Mouse (Mus musculus) liver, embryonic 11.5 days (tissue): ENCODE results near the gene Nav1. TPM values are rescaled to one million over a fixed set of nuclear protein-coding genes. Genes with fewer than 3 reads are reported as not detected.

Experiments
- ATAC-seq: fragments of 200-750 bp; cut with Nextera tagmentation; replicated peaks from 2 replicates; pipeline ENCODE4 v1.8.0; 2017; ENCODE audit warnings: moderate number of reproducible peaks, mild to moderate bottlenecking, moderate TSS enrichment, moderate library complexity; ENCODE audit not compliant: low FRiP score
- DNase-seq: peaks from one replicate; pipeline ENCODE4 v3.0.0-alpha.2; 2017; ENCODE audit warnings: low spot score
- H3K27ac ChIP-seq: fragments of 300-500 bp; sonication (generic); 2 replicates; pipeline ENCODE4 v1.5.1; 2014; ENCODE audit warnings: mild to moderate bottlenecking, low read depth, low read length, control low read depth
- H3K27me3 ChIP-seq: fragments of 300-500 bp; sonication (generic); replicated peaks from 2 replicates; pipeline ENCODE4 v1.6.1; 2014; ENCODE audit warnings: low read length, mixed read lengths; ENCODE audit not compliant: control insufficient read depth, insufficient read depth
- H3K36me3 ChIP-seq: fragments of 300-500 bp; sonication (generic); 2 replicates; pipeline ENCODE4 v1.6.1; 2014; ENCODE audit warnings: mild to moderate bottlenecking, low read length, moderate library complexity, mixed read lengths; ENCODE audit not compliant: control insufficient read depth, insufficient read depth
- H3K4me1 ChIP-seq: fragments of 300-500 bp; sonication (generic); replicated peaks from 2 replicates; pipeline ENCODE4 v1.6.1; 2014; ENCODE audit warnings: low read length, mixed read lengths; ENCODE audit not compliant: control insufficient read depth, insufficient read depth
- H3K4me2 ChIP-seq: fragments of 300-500 bp; sonication (generic); 2 replicates; pipeline ENCODE4 v1.6.1; 2014; ENCODE audit warnings: mild to moderate bottlenecking, control low read depth, moderate library complexity
- H3K4me3 ChIP-seq: fragments of 300-500 bp; sonication (generic); 2 replicates; pipeline ENCODE4 v1.5.1; 2014; ENCODE audit warnings: low read depth, low read length, control low read depth
- H3K9ac ChIP-seq: fragments of 300-500 bp; sonication (generic); 2 replicates; pipeline ENCODE4 v1.6.1; 2014; ENCODE audit warnings: low read depth, low read length, control low read depth
- H3K9me3 ChIP-seq: fragments of 300-500 bp; sonication (generic); 2 replicates; pipeline ENCODE4 v1.6.1; 2016; ENCODE audit warnings: low read length, inconsistent platforms, mixed read lengths; ENCODE audit not compliant: control insufficient read depth
- WGBS: fragments of 180-500 bp; shearing (Covaris S2); extraction: QIAGEN DNeasy Blood & Tissue Kit; methylation state at CpG from one replicate; pipeline ENCODE4 v1.1.7; 2014; 5-methylcytosine and 5-hydroxymethylcytosine counted together
- polyA plus RNA-seq: library from polyadenylated mRNA; unstranded; fragments of >200 nt; fragmentation: Nextera tagmentation; extraction: Ambion mirVana; gene quantifications from 2 replicates; pipeline ENCODE4 v1.2.1, GENCODE M21; 2014

Nav1 gene
- polyA plus RNA-seq, result 8.8 and 8.9 TPM in 2 replicates

DNA sequence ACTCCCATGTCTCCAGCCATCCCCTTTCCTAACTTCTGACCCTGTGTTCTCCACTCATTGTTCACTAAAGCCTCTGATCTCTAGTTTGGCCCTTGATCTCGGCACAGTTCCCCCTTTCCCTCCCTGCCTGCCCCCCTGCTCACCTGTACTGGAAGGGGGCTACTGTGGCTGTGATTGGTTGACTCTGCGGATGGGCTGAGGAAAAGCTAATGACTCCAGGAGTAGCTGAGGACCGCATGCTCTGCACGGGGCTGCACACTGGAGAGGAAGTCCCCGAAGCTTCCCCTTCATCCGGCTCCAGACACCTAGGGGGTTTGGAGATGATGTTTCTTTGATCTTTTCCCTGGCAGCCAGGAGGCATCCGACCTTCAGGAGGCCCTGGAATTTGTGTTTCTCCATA, at the start of gene Nav1:
Gene Nav1, minus strand, starts transcription at position 277 of the 400 bp plus-strand sequence.
- WGBS, result 53% methylated on average over 7 of the region's 7 CpGs
- H3K4me1 ChIP-seq, result no peaks in the 10 kb centered on the region
- no peak within 1 kb of the TSS for H3K27ac ChIP-seq
- H3K9ac ChIP-seq, result no peak within 1 kb of the TSS
- DNase-seq, result no peak
- no peaks in the 10 kb centered on the region for H3K27me3 ChIP-seq
- ATAC-seq, result no peak
- no peaks in the 10 kb centered on the region for H3K9me3 ChIP-seq
- peaks cover 2% of the 10 kb centered on the region; the same call in 1 of the 2 replicates for H3K36me3 ChIP-seq
- H3K4me3 ChIP-seq, result no peak within 1 kb of the TSS
- no peak within 1 kb of the TSS for H3K4me2 ChIP-seq

DNA sequence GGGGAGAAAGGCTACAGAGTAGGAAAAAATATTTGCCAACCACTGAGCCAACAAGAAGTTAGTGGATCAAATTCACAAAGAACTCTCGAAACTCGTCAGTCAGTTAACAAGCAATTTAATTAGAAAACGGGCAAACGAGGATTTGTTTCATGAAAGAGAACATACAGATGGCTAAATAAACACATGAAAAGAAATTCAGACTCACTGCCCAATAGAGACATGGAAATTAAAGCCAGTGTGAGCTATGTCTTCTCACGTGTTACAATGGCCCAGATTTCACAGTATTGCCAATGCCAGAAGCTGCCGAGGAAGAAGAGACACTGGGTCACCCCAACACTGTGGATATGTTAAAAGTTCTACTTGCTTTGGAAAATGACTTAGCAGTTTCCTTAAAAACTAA, 46.8 kb upstream of the Nav1 start:
- Histone ChIP-seq H3K36me3 (no peaks in the 10 kb centered on the region), H3K4me1 (no peaks in the 10 kb centered on the region), H3K27ac (no peak overlapping the region), H3K4me2 (no peak overlapping the region), H3K4me3 (no peak overlapping the region), H3K9me3 (no peaks in the 10 kb centered on the region), H3K27me3 (no peaks in the 10 kb centered on the region), H3K9ac (no peak overlapping the region)
- WGBS, result 84% methylated on average over 6 of the region's 6 CpGs
- DNase-seq (no peak), ATAC-seq (no peak)

DNA sequence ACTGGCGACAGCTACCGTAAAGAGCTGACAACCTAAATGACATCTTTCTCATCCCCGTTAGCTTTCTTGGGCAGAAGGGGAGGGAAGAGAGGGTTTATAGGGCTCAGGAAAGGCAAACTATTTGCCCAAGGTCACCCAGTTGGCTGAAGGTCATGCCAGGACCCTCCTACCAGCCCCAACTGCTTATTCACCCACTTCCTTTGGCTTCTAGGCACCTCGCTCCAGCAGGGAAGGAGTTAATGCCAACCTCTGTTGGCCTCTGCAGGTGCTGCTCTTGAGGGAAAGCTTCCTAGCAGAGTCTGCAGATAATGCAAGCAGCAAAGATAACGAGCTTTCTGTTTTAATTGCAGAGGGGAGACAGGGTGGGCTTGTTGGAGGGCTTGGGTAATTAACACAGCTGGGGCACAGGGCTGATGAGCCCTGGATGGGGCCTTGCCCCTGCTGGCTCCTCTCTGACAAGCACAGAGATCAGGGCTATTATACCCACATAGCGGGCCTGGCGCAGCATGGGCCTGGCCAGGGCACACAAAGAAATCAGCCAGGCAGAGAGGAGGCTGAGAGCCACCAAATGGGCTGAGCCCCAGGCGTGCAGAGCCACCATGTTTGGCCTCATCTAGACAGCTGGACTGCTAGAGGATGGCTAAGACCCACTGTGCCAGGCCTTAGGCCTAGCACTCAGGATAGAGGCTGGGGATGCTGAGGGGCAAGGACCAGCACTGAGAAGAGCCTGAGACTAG, 38.5 kb upstream of the Nav1 start:
- WGBS, result 77% methylated on average over 8 of the region's 8 CpGs
- H3K4me2 ChIP-seq, result no peak overlapping the region
- H3K27me3 ChIP-seq, result no peaks in the 10 kb centered on the region
- DNase-seq (no peak), ATAC-seq (no peak)
- no peak overlapping the region for H3K27ac ChIP-seq
- H3K4me1 ChIP-seq, result no peaks in the 10 kb centered on the region
- no peak overlapping the region for H3K4me3 ChIP-seq
- H3K36me3 ChIP-seq, result no peaks in the 10 kb centered on the region
- H3K9me3 ChIP-seq, result no peaks in the 10 kb centered on the region
- no peak overlapping the region for H3K9ac ChIP-seq

DNA sequence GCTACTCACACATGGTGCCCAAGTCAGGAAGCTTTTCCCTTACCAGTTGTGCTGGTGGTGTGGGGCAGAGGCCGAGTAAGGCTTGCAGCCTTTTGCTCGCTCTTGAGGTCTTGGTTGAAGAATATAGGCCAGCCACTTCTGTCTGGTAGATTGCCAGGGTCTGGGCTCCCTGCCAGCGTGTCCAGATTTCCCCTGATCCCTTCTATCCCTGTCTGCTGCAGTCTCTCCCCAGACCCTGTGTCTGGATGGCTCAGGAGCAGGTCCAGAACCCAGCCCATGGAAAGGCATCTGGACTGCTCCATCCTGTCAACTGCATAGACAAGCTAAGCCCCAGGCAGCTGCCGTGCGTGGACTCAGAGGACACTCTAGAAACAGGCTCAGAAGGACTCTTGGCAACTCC, 37.0 kb upstream of the Nav1 start:
- no peak for ATAC-seq
- no peak for DNase-seq
- H3K27me3 ChIP-seq, result no peaks in the 10 kb centered on the region
- H3K4me3 ChIP-seq, result no peak overlapping the region
- H3K9me3 ChIP-seq, result no peaks in the 10 kb centered on the region
- no peak overlapping the region for H3K27ac ChIP-seq
- no peaks in the 10 kb centered on the region for H3K4me1 ChIP-seq
- no peaks in the 10 kb centered on the region for H3K36me3 ChIP-seq
- no peak overlapping the region for H3K9ac ChIP-seq
- H3K4me2 ChIP-seq, result no peak overlapping the region
- WGBS, result 85% methylated on average over 5 of the region's 5 CpGs

DNA sequence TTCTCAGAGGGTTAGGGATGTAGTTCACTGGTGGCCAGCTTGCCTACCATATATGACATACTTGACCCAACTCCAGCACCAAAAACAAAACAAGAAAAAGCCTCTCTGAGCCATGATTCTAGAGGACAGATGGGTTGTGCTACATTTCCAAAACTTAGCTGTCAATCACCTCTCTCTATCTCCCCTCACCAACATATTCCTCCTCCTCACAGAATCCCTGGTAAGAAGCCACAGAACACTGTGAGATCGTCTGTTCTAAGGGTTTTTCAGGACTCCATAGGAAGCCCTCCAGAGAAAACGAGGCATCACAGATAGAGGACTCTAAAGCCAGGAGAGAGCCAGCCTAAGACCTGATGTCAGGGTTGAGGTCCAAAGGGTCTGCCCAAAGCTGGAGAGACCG, 36.6 kb upstream of the Nav1 start:
- no peak overlapping the region for H3K27ac ChIP-seq
- no peaks in the 10 kb centered on the region for H3K9me3 ChIP-seq
- 64% methylated on average over 3 of the region's 3 CpGs for WGBS
- H3K4me1 ChIP-seq, result no peaks in the 10 kb centered on the region
- no peak overlapping the region for H3K9ac ChIP-seq
- H3K27me3 ChIP-seq, result no peaks in the 10 kb centered on the region
- H3K4me2 ChIP-seq, result no peak overlapping the region
- DNase-seq (no peak), ATAC-seq (no peak)
- no peaks in the 10 kb centered on the region for H3K36me3 ChIP-seq
- no peak overlapping the region for H3K4me3 ChIP-seq

DNA sequence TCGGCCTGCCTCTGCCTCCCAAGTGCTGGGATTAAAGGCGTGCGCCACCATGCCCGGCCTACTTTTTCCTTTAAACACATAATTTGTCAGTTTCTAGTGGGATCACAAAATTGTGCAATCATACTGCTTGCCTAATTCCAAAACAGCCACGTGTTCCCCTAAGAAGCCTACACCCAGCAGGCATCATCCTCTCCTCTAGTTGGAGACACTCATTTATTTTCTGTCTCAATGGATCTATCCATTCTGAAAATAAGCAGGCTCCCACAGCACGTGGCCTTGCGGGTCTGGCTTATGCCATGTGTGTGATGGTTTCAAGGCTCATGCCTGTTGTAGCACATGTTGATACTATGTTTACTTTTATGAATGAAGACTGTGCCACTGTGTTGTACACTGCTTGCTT, 32.8 kb upstream of the Nav1 start:
- 86% methylated on average over 7 of the region's 7 CpGs for WGBS
- H3K4me3 ChIP-seq, result no peak overlapping the region
- H3K4me2 ChIP-seq, result no peak overlapping the region

DNA sequence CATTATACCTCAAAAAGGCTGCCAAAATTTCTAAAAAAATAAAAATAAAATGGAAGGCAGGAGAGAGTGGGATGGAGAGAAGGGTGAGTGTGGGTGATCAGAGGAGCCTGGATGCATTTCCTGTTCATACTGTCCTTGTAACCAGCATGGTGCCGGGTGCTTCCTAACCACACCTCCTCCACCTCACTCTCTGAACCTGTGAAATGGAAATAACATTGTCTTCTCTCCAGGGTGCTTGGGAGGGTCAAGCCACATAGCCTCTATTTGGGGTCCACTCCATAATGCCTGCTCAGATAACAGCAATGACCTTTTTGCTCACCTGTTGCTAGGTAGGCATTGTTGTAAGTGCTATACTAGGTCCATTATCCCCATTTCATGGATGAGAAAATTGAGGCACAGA, 32.0 kb upstream of the Nav1 start:
- Histone ChIP-seq H3K4me1 (peaks cover 5% of the 10 kb centered on the region; the same call in 1 of the 2 replicates), H3K9ac (no peak overlapping the region), H3K27me3 (no peaks in the 10 kb centered on the region), H3K9me3 (no peaks in the 10 kb centered on the region), H3K36me3 (no peaks in the 10 kb centered on the region), H3K27ac (no peak overlapping the region), H3K4me3 (no peak overlapping the region), H3K4me2 (no peak overlapping the region)
- ATAC-seq, result no peak
- 70% methylated on average over 1 of the region's 1 CpGs for WGBS
- DNase-seq, result no peak

More for the DNA sequence above, 32.8 kb upstream of the Nav1 start:
- Histone ChIP-seq H3K9ac (no peak overlapping the region), H3K27ac (no peak overlapping the region), H3K9me3 (no peaks in the 10 kb centered on the region), H3K27me3 (no peaks in the 10 kb centered on the region), H3K4me1 (peaks cover 5% of the 10 kb centered on the region; the same call in 1 of the 2 replicates), H3K36me3 (no peaks in the 10 kb centered on the region)
- ATAC-seq, result no peak
- DNase-seq, result no peak

DNA sequence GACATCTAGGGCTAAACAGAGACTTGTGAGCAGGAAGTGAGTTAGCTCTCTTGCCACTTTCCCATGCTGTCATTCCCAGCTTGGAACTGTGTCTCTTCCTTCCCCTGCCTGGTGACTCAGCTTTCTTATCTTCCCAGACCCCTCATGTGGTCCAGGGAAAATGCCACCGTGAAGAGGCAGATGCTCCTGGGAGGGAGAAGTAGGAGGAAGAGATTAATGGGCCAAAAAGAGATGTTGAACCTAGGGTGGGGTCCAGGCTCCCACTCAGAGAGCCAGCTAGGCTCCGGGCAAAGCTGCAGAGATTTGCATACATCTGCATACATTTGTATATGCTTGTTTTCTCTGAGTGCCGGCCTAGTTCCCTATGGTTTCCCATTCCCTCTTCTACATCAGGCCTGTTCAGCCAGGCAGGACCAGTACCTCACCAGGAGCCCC, 30.5 kb upstream of the Nav1 start:
- no peak overlapping the region for H3K4me2 ChIP-seq
- ATAC-seq (no peak), DNase-seq (no peak)
- 28% methylated on average over 3 of the region's 3 CpGs for WGBS
- H3K4me3 ChIP-seq, result no peak overlapping the region
- H3K36me3 ChIP-seq, result no peaks in the 10 kb centered on the region
- H3K9me3 ChIP-seq, result no peaks in the 10 kb centered on the region
- H3K4me1 ChIP-seq, result peaks cover 5% of the 10 kb centered on the region; the same call in 1 of the 2 replicates
- no peak overlapping the region for H3K27ac ChIP-seq
- H3K9ac ChIP-seq, result no peak overlapping the region
- no peaks in the 10 kb centered on the region for H3K27me3 ChIP-seq

DNA sequence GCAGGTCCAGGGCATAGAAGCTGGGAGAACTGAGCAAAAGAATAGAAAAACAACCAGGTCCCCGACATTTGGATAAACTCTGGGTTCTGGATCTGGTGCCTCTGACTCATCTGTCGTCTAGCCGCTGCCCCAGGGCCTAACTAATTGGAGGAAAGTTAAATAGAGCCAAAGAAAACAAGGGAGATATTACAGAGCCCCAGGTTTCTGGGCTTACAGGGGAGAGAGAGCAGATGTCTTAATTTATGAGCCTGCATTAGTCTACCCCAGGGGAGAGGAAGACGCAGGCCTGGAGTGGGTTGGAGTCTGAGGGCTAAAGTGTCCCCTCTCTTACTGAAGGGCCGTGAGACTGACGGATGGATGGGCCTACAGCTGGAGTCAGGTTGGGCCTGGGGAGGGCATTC, 29.0 kb upstream of the Nav1 start:
- no peaks in the 10 kb centered on the region for H3K27me3 ChIP-seq
- no peaks in the 10 kb centered on the region for H3K36me3 ChIP-seq
- no peak overlapping the region for H3K4me3 ChIP-seq
- peaks cover 12% of the 10 kb centered on the region for H3K4me1 ChIP-seq
- DNase-seq, result no peak
- no peak for ATAC-seq
- no peak overlapping the region for H3K9ac ChIP-seq
- no peaks in the 10 kb centered on the region for H3K9me3 ChIP-seq
- H3K27ac ChIP-seq, result no peak overlapping the region
- H3K4me2 ChIP-seq, result no peak overlapping the region
- WGBS, result 68% methylated on average over 6 of the region's 6 CpGs
